Mouse (Mus musculus): ENCODE results near the gene Vps45.
"Not testable (repeated sequence)": the region's sequence is repeated elsewhere in the genome, so short reads cannot be mapped to it uniquely, and the experiment has no call there.

Gene Vps45

GRCm38 (mm10) chr3:95965518-95966451 lies 92.5 kb downstream of the Vps45 start:
- peak; percentile 30 for DNase-seq

- DNase-seq = peak; percentile 51
These were observed 94.6 kb downstream of the Vps45 start for GRCm38 (mm10) chr3:95963681-95964080.

DNA sequence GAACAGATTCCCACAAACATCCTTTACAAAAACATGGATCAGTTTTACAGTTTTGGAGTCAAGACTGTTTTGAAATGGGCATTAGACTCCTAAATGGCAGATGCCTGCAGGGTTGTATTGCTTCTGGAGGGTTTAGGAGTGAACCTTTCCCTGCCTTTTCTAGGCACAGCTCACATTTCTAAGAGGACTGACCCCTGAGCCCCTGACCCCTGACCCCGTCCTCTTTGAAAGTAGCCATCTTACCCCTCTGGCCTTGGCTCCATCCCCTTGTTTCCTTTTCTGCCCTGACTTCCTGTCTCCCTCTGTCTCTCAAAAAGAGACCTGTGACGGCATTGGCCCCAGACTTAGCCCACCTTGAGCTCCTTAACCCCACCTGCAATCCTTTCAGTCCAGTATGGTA lies 95.0 kb downstream of the Vps45 start:
- no peak for DNase-seq

GRCm38 (mm10) chr3:95962182-95962581 lies 96.1 kb downstream of the Vps45 start:
- not testable (repeated sequence) for DNase-seq

DNA sequence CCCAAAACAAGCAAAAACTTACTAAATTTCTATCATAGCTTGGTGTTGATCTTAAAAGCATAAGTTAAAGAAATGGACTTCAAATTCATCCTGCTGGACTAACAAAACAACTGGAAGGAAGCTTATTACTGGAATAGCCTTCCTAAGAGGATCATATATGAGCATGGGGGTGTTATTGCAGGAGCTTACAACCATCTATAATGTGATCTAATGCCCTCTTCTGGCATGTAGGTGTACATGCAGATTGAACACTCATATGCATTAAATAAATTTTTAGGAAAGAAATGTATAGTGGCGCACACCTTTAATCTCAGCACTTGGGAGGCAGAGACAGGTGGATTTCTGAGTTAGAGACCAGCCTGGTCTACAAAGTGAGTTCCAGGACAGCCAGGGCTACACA lies 98.5 kb downstream of the Vps45 start:
- DNase-seq = no peak

GRCm38 (mm10) chr3:95959082-95959481 lies 99.2 kb downstream of the Vps45 start:
- peak; percentile 45 for DNase-seq

DNA sequence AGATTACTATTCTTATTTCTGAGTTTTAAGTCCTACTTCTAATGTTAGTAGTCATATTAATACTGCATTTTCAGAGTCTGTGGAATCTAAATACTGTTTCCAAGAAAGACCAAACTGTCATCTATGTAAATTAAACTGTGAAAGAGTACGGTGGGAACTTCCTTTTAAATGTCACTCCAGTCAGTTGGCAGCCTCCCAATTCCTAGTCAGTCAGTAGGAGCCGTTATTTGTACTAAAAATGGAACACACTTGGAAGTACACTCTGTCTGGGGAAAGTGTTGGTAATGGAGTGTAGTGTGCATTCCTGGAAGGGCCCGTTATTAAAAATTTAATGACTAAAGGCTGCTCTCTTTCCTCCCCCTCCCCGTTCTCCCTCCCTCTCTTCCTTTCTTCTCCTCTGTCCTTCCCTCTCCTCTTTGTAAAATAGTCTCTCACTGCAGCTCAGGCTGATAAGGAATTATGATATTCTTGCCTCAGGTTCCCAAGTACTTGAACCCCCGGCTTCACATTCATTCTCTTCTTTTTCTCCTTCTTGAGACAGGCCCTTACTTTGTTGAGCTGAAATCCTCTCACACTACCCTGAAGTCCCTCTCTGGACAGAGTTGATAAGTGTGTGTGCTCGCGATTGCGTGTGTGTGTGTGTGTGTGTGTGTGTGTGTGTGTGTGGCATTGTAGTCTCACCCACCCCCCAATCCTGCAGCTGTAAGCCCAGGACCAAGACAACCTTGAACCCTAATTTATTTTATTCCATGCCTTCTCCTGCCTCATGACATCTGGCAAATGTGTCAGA lies 100.7 kb downstream of the Vps45 start:
- DNase-seq = peak; percentile 75

GRCm38 (mm10) chr3:95955318-95955717 lies 102.9 kb downstream of the Vps45 start:
- DNase-seq = no peak

DNA sequence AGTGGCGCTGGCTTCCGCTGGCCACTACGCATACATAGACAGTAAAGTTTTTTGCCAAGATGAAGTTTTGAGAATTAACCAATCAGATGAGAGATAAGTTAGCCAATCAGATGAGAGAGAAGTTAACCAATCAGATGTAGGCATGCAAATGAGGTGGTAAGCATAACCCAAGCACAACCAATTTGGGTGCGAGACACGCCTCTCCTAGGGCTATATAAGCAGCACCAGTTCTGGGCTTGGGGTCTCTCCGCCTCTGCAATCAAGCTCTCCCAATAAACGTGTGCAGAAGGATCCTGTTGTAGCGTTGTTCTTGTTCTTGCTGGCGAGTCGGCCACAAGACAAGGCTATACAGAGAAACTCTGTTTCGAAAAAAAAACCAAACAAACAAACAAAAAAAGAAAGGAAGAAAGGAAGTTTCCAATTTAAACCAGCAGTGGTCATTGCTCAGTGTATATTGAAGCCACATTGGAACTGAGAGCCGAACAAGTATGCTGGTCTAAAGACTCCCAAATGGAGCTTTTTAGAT lies 103.6 kb downstream of the Vps45 start:
- not testable (repeated sequence) for DNase-seq

GRCm38 (mm10) chr3:95953522-95953921 lies 104.7 kb downstream of the Vps45 start:
- no peak for DNase-seq

DNA sequence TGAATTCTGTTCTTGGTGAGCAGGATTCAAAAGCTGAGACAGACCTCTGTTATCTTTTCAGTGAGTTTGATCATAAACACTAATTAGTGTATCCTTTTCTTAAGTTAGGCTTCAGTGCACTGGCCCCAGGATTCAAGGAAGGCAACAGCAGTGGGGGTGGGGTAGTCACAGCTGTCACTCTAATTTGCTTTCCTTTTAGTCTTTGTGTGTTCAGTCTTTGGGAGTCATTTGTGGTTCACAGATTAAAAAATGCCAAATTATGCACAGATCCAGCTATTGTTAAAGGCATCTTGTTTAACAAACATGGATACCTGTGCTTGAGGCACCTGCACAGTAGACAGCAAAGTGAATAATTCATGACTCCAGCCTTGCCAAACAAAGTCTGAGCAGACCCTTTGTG lies 105.2 kb downstream of the Vps45 start:
- DNase-seq = no peak

GRCm38 (mm10) chr3:95951566-95951965 lies 106.7 kb downstream of the Vps45 start:
- not testable (repeated sequence) for DNase-seq

DNA sequence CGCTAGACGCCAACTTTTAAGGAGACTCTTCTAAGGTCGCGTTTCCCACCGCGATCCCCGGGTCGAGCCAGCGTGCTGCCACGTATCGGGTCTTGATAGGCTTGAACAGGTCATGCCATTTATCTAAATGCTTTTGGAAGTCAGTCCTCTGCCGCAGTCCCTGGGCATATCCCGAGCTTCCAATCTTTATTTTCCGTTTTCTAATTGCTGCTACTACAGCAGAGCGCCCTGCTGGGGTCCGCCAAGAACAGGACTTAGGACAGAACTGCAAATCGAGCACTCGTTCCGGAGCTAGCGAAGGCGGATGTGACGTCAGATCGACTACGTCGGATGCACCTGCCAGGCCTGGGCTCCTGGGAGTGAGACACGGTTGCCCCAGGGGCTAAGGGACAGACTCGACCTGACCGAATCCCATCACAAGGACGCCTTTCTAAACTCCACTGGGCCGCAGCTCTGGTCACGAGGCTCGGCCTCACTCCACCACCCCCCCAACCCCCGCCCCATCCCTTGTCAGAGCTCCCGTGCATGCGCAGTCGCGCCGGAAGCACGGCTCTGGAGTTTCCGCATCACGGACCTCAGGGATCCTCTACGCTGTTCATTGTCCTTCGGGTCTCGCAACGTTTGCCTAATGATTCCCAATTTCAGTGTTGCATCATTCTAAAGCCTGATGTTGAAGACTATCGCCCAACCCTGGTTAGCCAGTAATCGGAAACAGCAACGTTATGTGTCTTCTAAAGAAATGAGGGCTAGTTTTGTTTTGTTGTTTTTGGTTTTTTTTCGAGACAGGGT lies 107.3 kb downstream of the Vps45 start:
- DNase-seq = peak; percentile 91

Data from lung, postnatal 14 days (tissue).